Mouse (Mus musculus) left cerebral cortex, adult 8-10 months (tissue): ENCODE data around the gene Rnf145. TPM values are rescaled to one million over a fixed set of nuclear protein-coding genes. Genes with fewer than 3 reads are reported as not detected.

Source experiments
- microRNA-seq, 2 experiments: library from miRNA; unstranded; fragments of <30 nt; microRNA quantifications; one replicate each; pipeline ENCODE4 v1.2.0; 2022
- total RNA-seq, 4 experiments: library from RNA; stranded (reverse); gene quantifications; 2 replicates each; pipeline ENCODE4 v1.2.4; 2022

Rnf145 gene
- total RNA-seq, 4 experiments from 2014 or later = 88.8 to 104 (median 97.9) TPM

Small RNAs within 50 kb of the gene (microRNA-seq; reads per million reads assigned to microRNA genes)
- 0 reads per million in 2 experiments for gene Gm22121

Other genes starting within 250 kb of the Rnf145 start
- gene Il12b, start 118.9 kb upstream of the Rnf145 start, total RNA-seq = not detected
- gene Ublcp1, start 48.5 kb upstream of the Rnf145 start, total RNA-seq = 10 to 100 TPM; 41.4 to 67.4 (median 54.8) TPM
- 1 to 10 TPM; 4.4 to 5.8 (median 4.9) TPM for gene Ebf1, start 98.4 kb downstream of the Rnf145 start, total RNA-seq